Mouse (Mus musculus): ENCODE measurements around the gene Fam160a1. TPM values are rescaled to one million over a fixed set of nuclear protein-coding genes. Genes with fewer than 3 reads are reported as not detected.

The Fam160a1 gene
- polyA plus RNA-seq, 1 experiment from 2014 or later = 8.9 TPM

- no peak for TF ChIP-seq EP300 (optimal IDR thresholded peaks at IDR 0.05)
- no peak for TF ChIP-seq CTCF (IDR thresholded peaks at IDR 0.05; ENCODE audit: low read depth)
- WGBS = 72% methylated on average over 8 of the region's 8 CpGs
Measured at GRCm38 (mm10) chr3:85786501-85786900, 30.6 kb downstream of the Fam160a1 start.

GRCm38 (mm10) chr3:85780906-85781305 is 36.2 kb downstream of the Fam160a1 start:
- H3K9ac ChIP-seq (ENCODE audit: low read length) = no peak overlapping the region
- no peak overlapping the region for H3K4me3 ChIP-seq (ENCODE audit: low read depth, low read length)
- no peak overlapping the region for H3K4me2 ChIP-seq (replicated peaks; ENCODE audit: low read depth)
- no peaks in the 10 kb centered on the region for H3K4me1 ChIP-seq (replicated peaks; ENCODE audit: control insufficient read depth, insufficient read depth)
- 72% methylated on average over 7 of the region's 7 CpGs for WGBS
- H3K27ac ChIP-seq (replicated peaks) = no peak overlapping the region
- DNase-seq (ENCODE audit: low spot score) = no peak
- TF ChIP-seq CTCF (IDR thresholded peaks at IDR 0.05; ENCODE audit: low read depth) = no peak
- TF ChIP-seq EP300 (optimal IDR thresholded peaks at IDR 0.05) = no peak
- H3K27me3 ChIP-seq (ENCODE audit: control insufficient read depth, insufficient read depth, low read length) = no peaks in the 10 kb centered on the region
- no peaks in the 10 kb centered on the region for H3K9me3 ChIP-seq (ENCODE audit: control insufficient read depth, low read length)
- no peaks in the 10 kb centered on the region for H3K36me3 ChIP-seq (ENCODE audit: control insufficient read depth, insufficient read depth, low read length)
- no peak for ATAC-seq (ENCODE audit: low FRiP score, low TSS enrichment)

More at GRCm38 (mm10) chr3:85786501-85786900, 30.6 kb downstream of the Fam160a1 start:
- Histone ChIP-seq H3K27ac (replicated peaks) (no peak overlapping the region), H3K4me3 (ENCODE audit: low read depth, low read length) (no peak overlapping the region), H3K27me3 (ENCODE audit: control insufficient read depth, insufficient read depth, low read length) (no peaks in the 10 kb centered on the region), H3K9me3 (ENCODE audit: control insufficient read depth, low read length) (no peaks in the 10 kb centered on the region), H3K4me1 (replicated peaks; ENCODE audit: control insufficient read depth, insufficient read depth) (no peaks in the 10 kb centered on the region), H3K36me3 (ENCODE audit: control insufficient read depth, insufficient read depth, low read length) (no peaks in the 10 kb centered on the region), H3K4me2 (replicated peaks; ENCODE audit: low read depth) (no peak overlapping the region), H3K9ac (ENCODE audit: low read length) (no peak overlapping the region)
- DNase-seq (ENCODE audit: low spot score) = no peak
- no peak for ATAC-seq (ENCODE audit: low FRiP score, low TSS enrichment)

DNA sequence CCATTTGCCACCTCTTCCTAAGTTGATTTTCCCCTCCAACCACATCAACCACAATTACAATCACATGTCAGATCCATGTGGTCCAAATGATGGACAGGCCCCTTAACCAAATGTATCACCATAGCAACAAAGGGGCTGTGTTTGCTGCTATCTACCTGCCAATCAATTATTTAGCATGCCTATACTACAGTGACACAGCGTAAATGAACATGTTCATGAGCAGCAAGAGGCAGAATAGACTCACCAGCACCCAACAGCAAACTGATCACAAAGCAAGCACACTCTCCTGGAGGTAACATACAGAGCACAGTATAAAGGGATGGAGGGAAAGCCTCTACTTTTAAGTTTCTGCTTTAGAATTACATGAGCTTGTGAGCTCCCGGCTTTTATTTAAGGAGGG is 36.8 kb downstream of the Fam160a1 start:
- Histone ChIP-seq H3K4me3 (ENCODE audit: low read depth, low read length) (no peak overlapping the region), H3K4me1 (replicated peaks; ENCODE audit: control insufficient read depth, insufficient read depth) (no peaks in the 10 kb centered on the region), H3K9me3 (ENCODE audit: control insufficient read depth, low read length) (no peaks in the 10 kb centered on the region), H3K36me3 (ENCODE audit: control insufficient read depth, insufficient read depth, low read length) (no peaks in the 10 kb centered on the region), H3K27ac (replicated peaks) (no peak overlapping the region), H3K27me3 (ENCODE audit: control insufficient read depth, insufficient read depth, low read length) (no peaks in the 10 kb centered on the region), H3K9ac (ENCODE audit: low read length) (no peak overlapping the region), H3K4me2 (replicated peaks; ENCODE audit: low read depth) (no peak overlapping the region)
- WGBS = 72% methylated on average over 2 of the region's 2 CpGs
- DNase-seq (ENCODE audit: low spot score) = no peak
- TF ChIP-seq CTCF (IDR thresholded peaks at IDR 0.05; ENCODE audit: low read depth) = no peak
- TF ChIP-seq EP300 (optimal IDR thresholded peaks at IDR 0.05) = no peak
- no peak for ATAC-seq (ENCODE audit: low FRiP score, low TSS enrichment)

DNA sequence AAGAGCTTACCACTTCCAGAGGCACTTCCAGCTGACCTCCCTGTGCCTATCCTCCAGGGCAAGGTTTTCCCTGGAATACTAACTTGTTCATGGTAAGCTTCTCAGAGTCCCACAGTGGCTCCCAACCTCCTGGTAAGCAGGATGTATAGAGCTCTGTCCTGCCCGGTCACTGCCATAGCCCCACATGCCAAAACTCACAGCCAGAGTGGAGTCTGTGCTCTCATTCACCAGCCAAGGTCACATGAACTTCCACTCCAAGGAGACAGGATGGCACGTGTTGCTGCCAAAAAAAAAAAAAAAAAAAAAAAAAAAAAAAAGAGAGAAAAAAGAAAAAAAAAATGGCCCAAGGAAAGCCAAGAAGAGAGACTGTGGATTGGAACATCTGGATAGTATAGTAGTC is 39.2 kb downstream of the Fam160a1 start:
- Histone ChIP-seq H3K36me3 (ENCODE audit: control insufficient read depth, insufficient read depth, low read length) (no peaks in the 10 kb centered on the region), H3K4me1 (replicated peaks; ENCODE audit: control insufficient read depth, insufficient read depth) (no peaks in the 10 kb centered on the region), H3K27me3 (ENCODE audit: control insufficient read depth, insufficient read depth, low read length) (no peaks in the 10 kb centered on the region), H3K27ac (replicated peaks) (no peak overlapping the region), H3K4me3 (ENCODE audit: low read depth, low read length) (no peak overlapping the region), H3K9ac (ENCODE audit: low read length) (no peak overlapping the region), H3K9me3 (ENCODE audit: control insufficient read depth, low read length) (no peaks in the 10 kb centered on the region), H3K4me2 (replicated peaks; ENCODE audit: low read depth) (no peak overlapping the region)
- ATAC-seq (ENCODE audit: low FRiP score, low TSS enrichment) = no peak
- 80% methylated on average over 2 of the region's 2 CpGs for whole genome bisulfite sequencing
- TF ChIP-seq CTCF (IDR thresholded peaks at IDR 0.05; ENCODE audit: low read depth) (no peak), EP300 (optimal IDR thresholded peaks at IDR 0.05) (no peak)
- DNase-seq (ENCODE audit: low spot score) = no peak

GRCm38 (mm10) chr3:85777356-85777755 is 39.7 kb downstream of the Fam160a1 start:
- TF ChIP-seq CTCF (IDR thresholded peaks at IDR 0.05; ENCODE audit: low read depth) (no peak), EP300 (optimal IDR thresholded peaks at IDR 0.05) (no peak)
- H3K9ac ChIP-seq (ENCODE audit: low read length) = no peak overlapping the region
- no peak overlapping the region for H3K4me2 ChIP-seq (replicated peaks; ENCODE audit: low read depth)
- no peaks in the 10 kb centered on the region for H3K36me3 ChIP-seq (ENCODE audit: control insufficient read depth, insufficient read depth, low read length)
- H3K4me3 ChIP-seq (ENCODE audit: low read depth, low read length) = no peak overlapping the region
- DNase-seq (ENCODE audit: low spot score) (no peak), ATAC-seq (ENCODE audit: low FRiP score, low TSS enrichment) (no peak)
- no peak overlapping the region for H3K27ac ChIP-seq (replicated peaks)
- no peaks in the 10 kb centered on the region for H3K27me3 ChIP-seq (ENCODE audit: control insufficient read depth, insufficient read depth, low read length)
- H3K4me1 ChIP-seq (replicated peaks; ENCODE audit: control insufficient read depth, insufficient read depth) = no peaks in the 10 kb centered on the region
- no peaks in the 10 kb centered on the region for H3K9me3 ChIP-seq (ENCODE audit: control insufficient read depth, low read length)
- WGBS = 82% methylated on average over 4 of the region's 4 CpGs

- H3K9me3 ChIP-seq (ENCODE audit: control insufficient read depth, low read length) = no peaks in the 10 kb centered on the region
- ATAC-seq (ENCODE audit: low FRiP score, low TSS enrichment) (no peak), DNase-seq (ENCODE audit: low spot score) (no peak)
- H3K4me3 ChIP-seq (ENCODE audit: low read depth, low read length) = no peak overlapping the region
- no peaks in the 10 kb centered on the region for H3K4me1 ChIP-seq (replicated peaks; ENCODE audit: control insufficient read depth, insufficient read depth)
- WGBS = 47% methylated on average over 10 of the region's 10 CpGs
- H3K9ac ChIP-seq (ENCODE audit: low read length) = no peak overlapping the region
- no peak overlapping the region for H3K4me2 ChIP-seq (replicated peaks; ENCODE audit: low read depth)
- no peak overlapping the region for H3K27ac ChIP-seq (replicated peaks)
- TF ChIP-seq CTCF (IDR thresholded peaks at IDR 0.05; ENCODE audit: low read depth) (no peak), EP300 (optimal IDR thresholded peaks at IDR 0.05) (no peak)
- no peaks in the 10 kb centered on the region for H3K27me3 ChIP-seq (ENCODE audit: control insufficient read depth, insufficient read depth, low read length)
- no peaks in the 10 kb centered on the region for H3K36me3 ChIP-seq (ENCODE audit: control insufficient read depth, insufficient read depth, low read length)
Measured at GRCm38 (mm10) chr3:85776707-85777106, 40.4 kb downstream of the Fam160a1 start.
